Mouse (Mus musculus): ENCODE measurements at regions not wholly inside any gene's neighbourhood (a gene's known extent, or its start where the extent isn't known, plus 50 kb on each side); places are given as distances from the start of the nearest gene placed in this dataset.

- DNase-seq, result no peak
These were observed 81.9 kb downstream of the Edem1 start for GRCm38 (mm10) chr6:108910330-108910729.

GRCm38 (mm10) chr6:108912539-108912938 is 84.1 kb downstream of the Edem1 start:
- no peak for DNase-seq

- DNase-seq, result peak; percentile 7
These were observed 91.0 kb downstream of the Edem1 start for GRCm38 (mm10) chr6:108919372-108919913.

- no peak for DNase-seq
These were observed 92.7 kb downstream of the Edem1 start for GRCm38 (mm10) chr6:108921181-108921580.

- DNase-seq, result no peak
These were observed 94.1 kb downstream of the Edem1 start for GRCm38 (mm10) chr6:108922564-108922963.

- no peak for DNase-seq
These were observed 100.5 kb downstream of the Edem1 start for GRCm38 (mm10) chr6:108928981-108929380.

GRCm38 (mm10) chr6:108938646-108939045 is 110.2 kb downstream of the Edem1 start:
- no peak for DNase-seq

GRCm38 (mm10) chr6:108942288-108942687 is 113.8 kb downstream of the Edem1 start:
- no peak for DNase-seq

GRCm38 (mm10) chr6:108952389-108952788 is 123.9 kb downstream of the Edem1 start:
- no peak for DNase-seq

GRCm38 (mm10) chr6:108962810-108963209 is 134.4 kb downstream of the Edem1 start:
- DNase-seq, result no peak

- DNase-seq, result peak; percentile 58
These were observed 134.9 kb downstream of the Edem1 start for GRCm38 (mm10) chr6:108963295-108963694.

- DNase-seq, result no peak
These were observed 141.2 kb downstream of the Edem1 start for GRCm38 (mm10) chr6:108969477-108970176.

- no peak for DNase-seq
These were observed 143.1 kb downstream of the Edem1 start for GRCm38 (mm10) chr6:108971415-108972089.

GRCm38 (mm10) chr6:108973701-108974100 is 145.3 kb downstream of the Edem1 start:
- no peak for DNase-seq

GRCm38 (mm10) chr6:108989506-108989905 is 161.1 kb downstream of the Edem1 start:
- no peak for DNase-seq

GRCm38 (mm10) chr6:108993743-108994142 is 165.3 kb downstream of the Edem1 start:
- DNase-seq, result no peak

- DNase-seq, result no peak
These were observed 176.0 kb downstream of the Edem1 start for GRCm38 (mm10) chr6:109004443-109004842.

- DNase-seq, result no peak
These were observed 180.9 kb downstream of the Edem1 start for GRCm38 (mm10) chr6:109009364-109009763.

GRCm38 (mm10) chr6:109009793-109010192 is 181.4 kb downstream of the Edem1 start:
- no peak for DNase-seq

- no peak for DNase-seq
These were observed 191.3 kb downstream of the Edem1 start for GRCm38 (mm10) chr6:109019731-109020130.

Data from embryo, embryonic 11 days (tissue).